Mouse (Mus musculus): ENCODE results near the gene Fgfr1op2. TPM values are rescaled to one million over a fixed set of nuclear protein-coding genes. Genes with fewer than 3 reads are reported as not detected.

Fgfr1op2 gene
- total RNA-seq, 2 experiments from 2014 or later = 100 to 104 TPM

DNA sequence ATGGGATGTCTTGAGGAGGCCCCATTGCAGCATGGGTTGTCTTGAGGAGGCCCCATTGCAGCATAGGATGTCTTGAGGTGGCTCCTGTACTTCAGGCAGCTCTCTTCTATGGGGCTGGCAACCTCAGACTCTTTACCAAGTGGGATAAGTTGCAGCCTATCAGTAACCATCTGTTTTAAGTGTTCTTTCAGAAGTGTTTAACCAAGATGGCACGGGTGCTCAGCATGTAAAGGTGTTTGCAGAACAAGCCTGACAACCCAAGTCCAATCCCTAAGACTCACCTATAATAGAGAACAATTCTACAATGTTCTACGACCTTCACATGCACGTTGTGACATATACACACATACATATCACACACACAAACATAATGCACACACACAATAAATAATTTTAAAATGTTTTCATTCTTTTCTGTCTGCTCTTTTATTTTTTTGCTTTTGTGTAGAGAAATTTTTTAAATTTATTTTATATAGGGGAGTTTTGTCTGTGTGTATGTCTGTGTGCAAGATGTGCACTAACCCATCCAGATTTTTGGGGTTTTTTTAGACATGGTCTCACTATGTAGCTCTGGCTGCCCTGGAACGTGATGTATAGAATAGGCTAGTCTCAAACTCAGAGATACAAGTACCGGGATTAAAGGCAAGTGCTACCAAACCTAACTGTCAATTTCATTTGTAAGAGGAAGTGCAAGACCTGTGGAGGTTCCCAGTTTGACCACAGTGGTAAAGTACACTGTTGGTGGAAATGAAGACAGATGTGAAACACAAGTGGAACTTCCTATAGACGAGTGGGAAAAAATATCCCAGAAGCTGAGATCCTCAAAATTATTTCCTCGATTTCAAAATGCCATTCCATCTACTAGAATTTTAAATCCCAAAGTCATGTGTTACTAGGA, 63.3 kb downstream of the Fgfr1op2 start:
- no peak for DNase-seq (ENCODE audit: extremely low spot score in 1 of 2, low spot score in 1 of 2)

GRCm38 (mm10) chr6:146640991-146641390, 64.0 kb downstream of the Fgfr1op2 start:
- no peak for DNase-seq (ENCODE audit: extremely low spot score in 1 of 2, low spot score in 1 of 2)

DNA sequence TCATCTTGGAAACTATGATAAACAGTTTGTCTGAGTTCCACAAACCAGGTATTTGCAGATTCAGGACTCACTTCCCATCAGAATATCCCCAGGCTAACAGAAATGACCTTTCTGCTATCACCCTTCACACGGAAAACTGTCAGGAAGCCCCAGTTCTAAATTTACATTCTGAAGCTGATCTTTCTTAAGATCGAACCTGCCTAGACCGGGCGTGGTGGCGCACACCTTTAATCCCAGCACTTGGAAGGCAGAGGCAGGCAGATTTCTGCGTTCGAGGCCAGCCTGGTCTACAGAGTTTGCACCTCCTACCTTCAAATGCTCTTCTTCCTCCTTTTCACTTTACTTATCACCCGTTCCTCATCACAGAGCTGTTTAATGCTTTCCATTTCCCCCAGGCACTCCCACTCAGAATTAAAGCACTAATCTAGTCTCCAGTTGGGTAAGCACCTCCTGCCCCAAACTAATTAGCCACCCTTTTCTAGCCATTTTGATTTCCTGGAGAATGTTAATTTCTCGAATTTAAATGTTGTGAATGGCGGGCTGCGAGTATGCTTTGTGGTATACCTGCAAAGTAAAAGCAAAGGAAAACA, 64.7 kb downstream of the Fgfr1op2 start:
- DNase-seq (ENCODE audit: extremely low spot score in 1 of 2, low spot score in 1 of 2) = no peak

- DNase-seq (ENCODE audit: extremely low spot score in 1 of 2, low spot score in 1 of 2) = peak; percentile 91 to 93
These were observed 65.5 kb downstream of the Fgfr1op2 start, which contains the start of the genes Med21 and Tm7sf3 for GRCm38 (mm10) chr6:146642276-146643183. Med21 (plus strand) TSS chr6:146642547. Tm7sf3 (minus strand) TSS chr6:146642824.

GRCm38 (mm10) chr6:146643184-146643570, 66.2 kb downstream of the Fgfr1op2 start:
- no peak for DNase-seq (ENCODE audit: extremely low spot score in 1 of 2, low spot score in 1 of 2)

Other genes with a start within 250 kb of the Fgfr1op2 start
- gene Itpr2, start 75.0 kb upstream of the Fgfr1op2 start, total RNA-seq (2021) = 10 to 100 TPM; 16.6 to 20.5 TPM
- 10 to 100 TPM; 35.2 to 44.2 TPM for gene Ints13, start 632 bp downstream of the Fgfr1op2 start, total RNA-seq (2021)
- gene Med21, start 65.3 kb downstream of the Fgfr1op2 start, total RNA-seq (2021) = 10 to 100 TPM; 38.6 to 47.1 TPM
- gene Tm7sf3, start 65.6 kb downstream of the Fgfr1op2 start, total RNA-seq (2021) = 10 to 100 TPM; 42.0 to 44.2 TPM
- gene Stk38l, start 147.8 kb downstream of the Fgfr1op2 start, total RNA-seq (2021) = 10 to 100 TPM; 21.4 to 22.2 TPM
- gene Arntl2, start 218.9 kb downstream of the Fgfr1op2 start, total RNA-seq (2021) = 1 to 10 TPM; 4.9 to 8.8 TPM